Mouse (Mus musculus): Measurements from ENCODE around the gene Treml1. TPM values are rescaled to one million over a fixed set of nuclear protein-coding genes. Genes with fewer than 3 reads are reported as not detected.

Gene Treml1
- total and polyA plus RNA-seq, 3 experiments: not detected

- no peak within 1 kb of the TSS for H3K4me2 ChIP-seq (ENCODE audit: insufficient read depth, low read depth, poor library complexity, severe bottlenecking)
- no peak for TF ChIP-seq JUN (IDR thresholded peaks at IDR 0.05; ENCODE audit: insufficient read depth, low read depth, low read length)
- TF ChIP-seq BHLHE40 (IDR thresholded peaks at IDR 0.05; ENCODE audit: low read depth, low read length): no peak
- TF ChIP-seq MXI1 (IDR thresholded peaks at IDR 0.05; ENCODE audit: low read depth, low read length): no peak
- TF ChIP-seq PAX5 (IDR thresholded peaks at IDR 0.05; ENCODE audit: low read length): no peak
- no peak for TF ChIP-seq POLR2AphosphoS2 (IDR thresholded peaks at IDR 0.05; ENCODE audit: low read depth, low read length)
- no peak for TF ChIP-seq RCOR1 (conservative IDR thresholded peaks at IDR 0.05; ENCODE audit: low read depth, low read length)
- TF ChIP-seq ZMIZ1 (IDR thresholded peaks at IDR 0.05; ENCODE audit: low read depth, low read length): no peak
- no peak for TF ChIP-seq ZNF384 (IDR thresholded peaks at IDR 0.05; ENCODE audit: low read depth, low read length)
- TF ChIP-seq CHD2 (IDR thresholded peaks at IDR 0.05; ENCODE audit: low read length): no peak
- TF ChIP-seq ZC3H11A (IDR thresholded peaks at IDR 0.05; ENCODE audit: low read depth, low read length): no peak
- no peak for TF ChIP-seq MAZ (IDR thresholded peaks at IDR 0.05; ENCODE audit: low read depth, low read length)
- TF ChIP-seq E2F4 (IDR thresholded peaks at IDR 0.05; ENCODE audit: insufficient replicate concordance, low read depth, low read length): no peak
- no peak for TF ChIP-seq ZKSCAN1 (IDR thresholded peaks at IDR 0.05; ENCODE audit: borderline replicate concordance, low read depth, low read length)
- no peak for TF ChIP-seq CHD1 (IDR thresholded peaks at IDR 0.05; ENCODE audit: low read depth, low read length)
- no peak for TF ChIP-seq RAD21 (IDR thresholded peaks at IDR 0.05; ENCODE audit: low read depth, low read length)
- H3K9me3 ChIP-seq (replicated peaks; ENCODE audit: low read length): no peaks in the 10 kb centered on the region
- H3K27ac ChIP-seq (ENCODE audit: insufficient read depth, low read depth): no peak within 1 kb of the TSS
- no peak for DNase-seq (ENCODE audit: extremely low read depth)
- no peak within 1 kb of the TSS for H3K4me3 ChIP-seq (replicated peaks in 1 of 3; ENCODE audit: low read depth in 2 of 3, low read length in 2 of 3, poor library complexity in 1 of 3)
- dilution Hi-C loops (cut with MboI; ENCODE audit: extremely low pct_ligation_motif_present, extremely low pct_unique_long_range_greater_than_20kb, low sequenced_read_pairs): no loop called here
- H3K79me2 ChIP-seq (replicated peaks; ENCODE audit: control insufficient read depth, extremely low read depth, insufficient read depth, poor library complexity, severe bottlenecking): no peaks in the 10 kb centered on the region
- in situ Hi-C loops (cut with MboI; ENCODE audit: low pct_ligation_motif_present, low pct_unique_long_range_greater_than_20kb, low sequenced_read_pairs): no loop called here
- peaks cover 0 to 20% of the 10 kb centered on the region in 2 experiments; a peak in 2 of 4 replicates for H3K4me1 ChIP-seq (ENCODE audit: control insufficient read depth in 1 of 2, insufficient read depth in 2 of 2)
- H3K27me3 ChIP-seq (replicated peaks): no peaks in the 10 kb centered on the region
- no peaks in the 10 kb centered on the region for H3K36me3 ChIP-seq (replicated peaks in 1 of 2; ENCODE audit: control insufficient read depth in 1 of 2, insufficient read depth in 1 of 2, low read length in 1 of 2)
- no peak within 1 kb of the TSS for H3K9ac ChIP-seq (ENCODE audit: insufficient read depth, low read depth)
Observed at GRCm38 (mm10) chr17:48346231-48346630, 13.5 kb upstream of the Treml1 start, which contains the start of gene Trem2. Gene Trem2 (plus strand): TSS chr17:48346401.

- TF ChIP-seq NELFE (IDR thresholded peaks at IDR 0.05; ENCODE audit: low read depth, low read length) (no peak), CHD1 (IDR thresholded peaks at IDR 0.05; ENCODE audit: low read depth, low read length) (no peak)
- Histone ChIP-seq H3K27ac (ENCODE audit: insufficient read depth, low read depth) (no peak overlapping the region), H3K9me3 (replicated peaks; ENCODE audit: low read length) (no peaks in the 10 kb centered on the region), H3K4me2 (ENCODE audit: insufficient read depth, low read depth, poor library complexity, severe bottlenecking) (no peak overlapping the region), H3K4me1 (ENCODE audit: control insufficient read depth in 1 of 2, insufficient read depth in 2 of 2) (peaks cover 0 to 20% of the 10 kb centered on the region in 2 experiments; a peak in 2 of 4 replicates), H3K9ac (ENCODE audit: insufficient read depth, low read depth) (no peak overlapping the region), H3K27me3 (replicated peaks) (peaks cover 2% of the 10 kb centered on the region), H3K36me3 (replicated peaks in 1 of 2; ENCODE audit: control insufficient read depth in 1 of 2, insufficient read depth in 1 of 2, low read length in 1 of 2) (no peaks in the 10 kb centered on the region), H3K79me2 (replicated peaks; ENCODE audit: control insufficient read depth, extremely low read depth, insufficient read depth, poor library complexity, severe bottlenecking) (no peaks in the 10 kb centered on the region), H3K4me3 (replicated peaks in 1 of 3; ENCODE audit: low read depth in 2 of 3, low read length in 2 of 3, poor library complexity in 1 of 3) (no peak overlapping the region)
- dilution Hi-C loops (cut with MboI; ENCODE audit: extremely low pct_ligation_motif_present, extremely low pct_unique_long_range_greater_than_20kb, low sequenced_read_pairs): no loop called here
- no peak for DNase-seq (ENCODE audit: extremely low read depth)
- in situ Hi-C loops (cut with MboI; ENCODE audit: low pct_ligation_motif_present, low pct_unique_long_range_greater_than_20kb, low sequenced_read_pairs): no loop called here
Observed at GRCm38 (mm10) chr17:48346834-48347233, 12.9 kb upstream of the Treml1 start.

Data from CH12.LX (cell line).